Mouse (Mus musculus): ENCODE results near the gene Tkfc. TPM values are rescaled to one million over a fixed set of nuclear protein-coding genes. Genes with fewer than 3 reads are reported as not detected.

Tkfc gene
- polyA plus RNA-seq, 1 experiment from 2014 or later, result 22.7 TPM

- ATAC-seq (ENCODE audit: insufficient read depth, low FRiP score, low TSS enrichment), result no peak
- Histone ChIP-seq H3K9me3 (ENCODE audit: control insufficient read depth, low read length) (no peaks in the 10 kb centered on the region), H3K9ac (ENCODE audit: low read length) (no peak overlapping the region), H3K27ac (ENCODE audit: low read depth, low read length) (no peak overlapping the region), H3K4me3 (ENCODE audit: low read depth, low read length) (no peak overlapping the region), H3K4me1 (ENCODE audit: control insufficient read depth, insufficient read depth, low read length) (no peaks in the 10 kb centered on the region), H3K4me2 (ENCODE audit: low read depth) (no peak overlapping the region), H3K27me3 (ENCODE audit: control insufficient read depth, insufficient read depth, low read length) (no peaks in the 10 kb centered on the region), H3K36me3 (ENCODE audit: control insufficient read depth, insufficient read depth, low read length) (peaks cover 3% of the 10 kb centered on the region)
- WGBS, result 90% methylated on average over 6 of the region's 6 CpGs
- no peak for DNase-seq (ENCODE audit: low spot score)
Observed at GRCm38 (mm10) chr19:10591659-10592377, 13.6 kb downstream of the Tkfc start.

GRCm38 (mm10) chr19:10590301-10590700 is 15.2 kb downstream of the Tkfc start:
- WGBS, result 74% methylated on average over 3 of the region's 3 CpGs
- H3K4me3 ChIP-seq (ENCODE audit: low read depth, low read length), result no peak overlapping the region
- H3K27me3 ChIP-seq (ENCODE audit: control insufficient read depth, insufficient read depth, low read length), result no peaks in the 10 kb centered on the region
- H3K36me3 ChIP-seq (ENCODE audit: control insufficient read depth, insufficient read depth, low read length), result no peaks in the 10 kb centered on the region
- DNase-seq (ENCODE audit: low spot score) (no peak), ATAC-seq (ENCODE audit: insufficient read depth, low FRiP score, low TSS enrichment) (no peak)
- H3K27ac ChIP-seq (ENCODE audit: low read depth, low read length), result no peak overlapping the region
- no peaks in the 10 kb centered on the region for H3K9me3 ChIP-seq (ENCODE audit: control insufficient read depth, low read length)
- no peak overlapping the region for H3K9ac ChIP-seq (ENCODE audit: low read length)
- H3K4me2 ChIP-seq (ENCODE audit: low read depth), result no peak overlapping the region
- H3K4me1 ChIP-seq (ENCODE audit: control insufficient read depth, insufficient read depth, low read length), result no peaks in the 10 kb centered on the region

- ATAC-seq (ENCODE audit: insufficient read depth, low FRiP score, low TSS enrichment) (no peak), DNase-seq (ENCODE audit: low spot score) (no peak)
- Histone ChIP-seq H3K9me3 (ENCODE audit: control insufficient read depth, low read length) (no peaks in the 10 kb centered on the region), H3K4me3 (ENCODE audit: low read depth, low read length) (no peak overlapping the region), H3K27me3 (ENCODE audit: control insufficient read depth, insufficient read depth, low read length) (no peaks in the 10 kb centered on the region), H3K27ac (ENCODE audit: low read depth, low read length) (no peak overlapping the region), H3K4me2 (ENCODE audit: low read depth) (no peak overlapping the region), H3K4me1 (ENCODE audit: control insufficient read depth, insufficient read depth, low read length) (no peaks in the 10 kb centered on the region), H3K36me3 (ENCODE audit: control insufficient read depth, insufficient read depth, low read length) (no peaks in the 10 kb centered on the region), H3K9ac (ENCODE audit: low read length) (no peak overlapping the region)
- WGBS, result 72% methylated on average over 5 of the region's 5 CpGs
Observed at GRCm38 (mm10) chr19:10589127-10589857, 16.2 kb downstream of the Tkfc start.

- Histone ChIP-seq H3K9ac (ENCODE audit: low read length) (no peak overlapping the region), H3K27me3 (ENCODE audit: control insufficient read depth, insufficient read depth, low read length) (no peaks in the 10 kb centered on the region), H3K36me3 (ENCODE audit: control insufficient read depth, insufficient read depth, low read length) (no peaks in the 10 kb centered on the region), H3K4me1 (ENCODE audit: control insufficient read depth, insufficient read depth, low read length) (no peaks in the 10 kb centered on the region), H3K4me3 (ENCODE audit: low read depth, low read length) (no peak overlapping the region), H3K9me3 (ENCODE audit: control insufficient read depth, low read length) (no peaks in the 10 kb centered on the region), H3K27ac (ENCODE audit: low read depth, low read length) (no peak overlapping the region), H3K4me2 (ENCODE audit: low read depth) (no peak overlapping the region)
- no peak for ATAC-seq (ENCODE audit: insufficient read depth, low FRiP score, low TSS enrichment)
- 89% methylated on average over 8 of the region's 8 CpGs for WGBS
- DNase-seq (ENCODE audit: low spot score), result no peak
Observed at GRCm38 (mm10) chr19:10587231-10587630, 18.2 kb downstream of the Tkfc start.

GRCm38 (mm10) chr19:10585112-10585511 is 20.3 kb downstream of the Tkfc start:
- ATAC-seq (ENCODE audit: insufficient read depth, low FRiP score, low TSS enrichment), result no peak
- Histone ChIP-seq H3K9me3 (ENCODE audit: control insufficient read depth, low read length) (no peaks in the 10 kb centered on the region), H3K4me1 (ENCODE audit: control insufficient read depth, insufficient read depth, low read length) (no peaks in the 10 kb centered on the region), H3K4me3 (ENCODE audit: low read depth, low read length) (no peak overlapping the region), H3K27me3 (ENCODE audit: control insufficient read depth, insufficient read depth, low read length) (no peaks in the 10 kb centered on the region), H3K36me3 (ENCODE audit: control insufficient read depth, insufficient read depth, low read length) (no peaks in the 10 kb centered on the region), H3K9ac (ENCODE audit: low read length) (no peak overlapping the region), H3K27ac (ENCODE audit: low read depth, low read length) (no peak overlapping the region), H3K4me2 (ENCODE audit: low read depth) (no peak overlapping the region)
- 89% methylated on average over 8 of the region's 8 CpGs for WGBS
- DNase-seq (ENCODE audit: low spot score), result no peak

GRCm38 (mm10) chr19:10583550-10584146 is 21.8 kb downstream of the Tkfc start:
- ATAC-seq (ENCODE audit: insufficient read depth, low FRiP score, low TSS enrichment) (no peak), DNase-seq (ENCODE audit: low spot score) (no peak)
- Histone ChIP-seq H3K27ac (ENCODE audit: low read depth, low read length) (no peak overlapping the region), H3K9ac (ENCODE audit: low read length) (no peak overlapping the region), H3K9me3 (ENCODE audit: control insufficient read depth, low read length) (no peaks in the 10 kb centered on the region), H3K4me1 (ENCODE audit: control insufficient read depth, insufficient read depth, low read length) (no peaks in the 10 kb centered on the region), H3K27me3 (ENCODE audit: control insufficient read depth, insufficient read depth, low read length) (no peaks in the 10 kb centered on the region), H3K4me2 (ENCODE audit: low read depth) (no peak overlapping the region), H3K4me3 (ENCODE audit: low read depth, low read length) (no peak overlapping the region), H3K36me3 (ENCODE audit: control insufficient read depth, insufficient read depth, low read length) (no peaks in the 10 kb centered on the region)
- 74% methylated on average over 7 of the region's 7 CpGs for WGBS

GRCm38 (mm10) chr19:10581984-10582383 is 23.5 kb downstream of the Tkfc start:
- Histone ChIP-seq H3K36me3 (ENCODE audit: control insufficient read depth, insufficient read depth, low read length) (no peaks in the 10 kb centered on the region), H3K27ac (ENCODE audit: low read depth, low read length) (no peak overlapping the region), H3K9ac (ENCODE audit: low read length) (no peak overlapping the region), H3K4me1 (ENCODE audit: control insufficient read depth, insufficient read depth, low read length) (no peaks in the 10 kb centered on the region), H3K4me2 (ENCODE audit: low read depth) (no peak overlapping the region), H3K9me3 (ENCODE audit: control insufficient read depth, low read length) (no peaks in the 10 kb centered on the region), H3K27me3 (ENCODE audit: control insufficient read depth, insufficient read depth, low read length) (no peaks in the 10 kb centered on the region), H3K4me3 (ENCODE audit: low read depth, low read length) (no peak overlapping the region)
- ATAC-seq (ENCODE audit: insufficient read depth, low FRiP score, low TSS enrichment), result no peak
- no peak for DNase-seq (ENCODE audit: low spot score)
- WGBS, result 86% methylated on average over 6 of the region's 6 CpGs

- Histone ChIP-seq H3K27ac (ENCODE audit: low read depth, low read length) (no peak overlapping the region), H3K4me1 (ENCODE audit: control insufficient read depth, insufficient read depth, low read length) (peaks cover 2% of the 10 kb centered on the region; the same call in 1 of the 2 replicates), H3K36me3 (ENCODE audit: control insufficient read depth, insufficient read depth, low read length) (no peaks in the 10 kb centered on the region), H3K9me3 (ENCODE audit: control insufficient read depth, low read length) (no peaks in the 10 kb centered on the region), H3K9ac (ENCODE audit: low read length) (no peak overlapping the region), H3K4me2 (ENCODE audit: low read depth) (no peak overlapping the region), H3K27me3 (ENCODE audit: control insufficient read depth, insufficient read depth, low read length) (no peaks in the 10 kb centered on the region), H3K4me3 (ENCODE audit: low read depth, low read length) (no peak overlapping the region)
- WGBS, result 89% methylated on average over 3 of the region's 3 CpGs
- no peak for ATAC-seq (ENCODE audit: insufficient read depth, low FRiP score, low TSS enrichment)
- DNase-seq (ENCODE audit: low spot score), result no peak
Observed at GRCm38 (mm10) chr19:10580761-10581160, 24.7 kb downstream of the Tkfc start.

Data from neural tube, embryonic 11.5 days (tissue).